Mouse (Mus musculus) cerebellum, adult 11-12 months (tissue): ENCODE measurements at regions not wholly inside any gene's neighbourhood (a gene's known extent, or its start where the extent isn't known, plus 50 kb on each side); places are given as distances from the start of the nearest gene placed in this dataset.
"Not testable (repeated sequence)": the region's sequence is repeated elsewhere in the genome, so short reads cannot be mapped to it uniquely, and the experiment has no call there.

Experiments used
- DNase-seq: peaks from one replicate; pipeline ENCODE4 v3.0.0; 2022

GRCm38 (mm10) chr7:95991250-95992032 is 179.6 kb upstream of the Tenm4 start:
- no peak for DNase-seq

- DNase-seq = no peak
Measured at GRCm38 (mm10) chr7:95992033-95992516, 179.0 kb upstream of the Tenm4 start.

GRCm38 (mm10) chr7:95992521-95992920 is 178.5 kb upstream of the Tenm4 start:
- DNase-seq = no peak

GRCm38 (mm10) chr7:95997190-95997589 is 173.9 kb upstream of the Tenm4 start:
- DNase-seq = no peak

- no peak for DNase-seq
Measured at GRCm38 (mm10) chr7:95999189-95999588, 171.9 kb upstream of the Tenm4 start.

- DNase-seq = no peak
Measured at GRCm38 (mm10) chr7:96002401-96002800, 168.6 kb upstream of the Tenm4 start.

- DNase-seq = no peak
Measured at GRCm38 (mm10) chr7:96006299-96006698, 164.7 kb upstream of the Tenm4 start.

- no peak for DNase-seq
Measured at GRCm38 (mm10) chr7:96013008-96013407, 158.0 kb upstream of the Tenm4 start.

- DNase-seq = no peak
Measured at GRCm38 (mm10) chr7:96017112-96017884, 153.7 kb upstream of the Tenm4 start.

- DNase-seq = no peak
Measured at GRCm38 (mm10) chr7:96024048-96024447, 147.0 kb upstream of the Tenm4 start.

- DNase-seq = no peak
Measured at GRCm38 (mm10) chr7:96026781-96027418, 144.1 kb upstream of the Tenm4 start.

GRCm38 (mm10) chr7:96033636-96034035 is 137.4 kb upstream of the Tenm4 start:
- DNase-seq = no peak

GRCm38 (mm10) chr7:96035456-96035855 is 135.6 kb upstream of the Tenm4 start:
- no peak for DNase-seq

- no peak for DNase-seq
Measured at GRCm38 (mm10) chr7:96039628-96040027, 131.4 kb upstream of the Tenm4 start.

- DNase-seq = no peak
Measured at GRCm38 (mm10) chr7:96041806-96042205, 129.2 kb upstream of the Tenm4 start.

- no peak for DNase-seq
Measured at GRCm38 (mm10) chr7:96051631-96052030, 119.4 kb upstream of the Tenm4 start.

GRCm38 (mm10) chr7:96061599-96061998 is 109.4 kb upstream of the Tenm4 start:
- DNase-seq = not testable (repeated sequence)

GRCm38 (mm10) chr7:96078511-96078910 is 92.5 kb upstream of the Tenm4 start:
- no peak for DNase-seq

- DNase-seq = no peak
Measured at GRCm38 (mm10) chr7:96081676-96082075, 89.4 kb upstream of the Tenm4 start.

- no peak for DNase-seq
Measured at GRCm38 (mm10) chr7:96095185-96095584, 75.9 kb upstream of the Tenm4 start.

- DNase-seq = no peak
Measured at GRCm38 (mm10) chr7:96095752-96096151, 75.3 kb upstream of the Tenm4 start.

- DNase-seq = no peak
Measured at GRCm38 (mm10) chr7:96098686-96099376, 72.2 kb upstream of the Tenm4 start.

GRCm38 (mm10) chr7:96102727-96103126 is 68.3 kb upstream of the Tenm4 start:
- no peak for DNase-seq
